Mouse (Mus musculus) kidney, postnatal 36 days (tissue): ENCODE results near the gene Gdap2.

Source experiments
- DNase-seq, 2 experiments: peaks; one replicate each; pipeline ENCODE4 v3.0.0; 2021 to 2022; ENCODE audit warnings: mixed read lengths in 2 of 2

Gdap2 gene

GRCm38 (mm10) chr3:100162315-100163105, at the start of gene Gdap2, which contains the start of gene Wdr3:
Gene Gdap2, plus strand, starts transcription at chr3:100162381.
Gene Wdr3, minus strand, starts transcription at chr3:100162407.
- peak; percentile 96 to 97 for DNase-seq

- no peak for DNase-seq
Observed at GRCm38 (mm10) chr3:100118681-100119080, 43.5 kb upstream of the Gdap2 start.

- DNase-seq: no peak
Observed at GRCm38 (mm10) chr3:100121961-100122360, 40.2 kb upstream of the Gdap2 start.

- no peak for DNase-seq
Observed at GRCm38 (mm10) chr3:100122445-100122844, 39.7 kb upstream of the Gdap2 start.

GRCm38 (mm10) chr3:100160682-100161445, 1.3 kb upstream of the Gdap2 start:
- DNase-seq: no peak

- DNase-seq: no peak
Observed at GRCm38 (mm10) chr3:100161665-100162314, 391 bp upstream of the Gdap2 start.

GRCm38 (mm10) chr3:100163556-100163955, 1.4 kb downstream of the Gdap2 start:
- no peak for DNase-seq

- no peak for DNase-seq
Observed at GRCm38 (mm10) chr3:100164991-100165390, 2.8 kb downstream of the Gdap2 start.

- no peak for DNase-seq
Observed at GRCm38 (mm10) chr3:100176031-100176430, 13.8 kb downstream of the Gdap2 start.

- DNase-seq: no peak
Observed at GRCm38 (mm10) chr3:100180471-100180870, 18.3 kb downstream of the Gdap2 start.

- peak; percentile 64 to 77 for DNase-seq
Observed at GRCm38 (mm10) chr3:100189444-100189843, 27.3 kb downstream of the Gdap2 start.

- no peak for DNase-seq
Observed at GRCm38 (mm10) chr3:100189861-100190260, 27.7 kb downstream of the Gdap2 start.

GRCm38 (mm10) chr3:100194210-100194609, 32.0 kb downstream of the Gdap2 start:
- peak; percentile 8 to 36 for DNase-seq

- DNase-seq: no peak
Observed at GRCm38 (mm10) chr3:100201554-100201953, 39.4 kb downstream of the Gdap2 start.

GRCm38 (mm10) chr3:100206973-100207372, 44.8 kb downstream of the Gdap2 start:
- DNase-seq: no peak

GRCm38 (mm10) chr3:100215469-100215868, 53.3 kb downstream of the Gdap2 start:
- no peak for DNase-seq

GRCm38 (mm10) chr3:100225326-100225959, 63.3 kb downstream of the Gdap2 start:
- peak; percentile 30 to 49 for DNase-seq

- DNase-seq: no peak
Observed at GRCm38 (mm10) chr3:100227509-100227908, 65.3 kb downstream of the Gdap2 start.

- DNase-seq: peak; percentile 42 to 55
Observed at GRCm38 (mm10) chr3:100228981-100229380, 66.8 kb downstream of the Gdap2 start.

- DNase-seq: no peak
Observed at GRCm38 (mm10) chr3:100236725-100237436, 74.7 kb downstream of the Gdap2 start.

GRCm38 (mm10) chr3:100242230-100242629, 80.0 kb downstream of the Gdap2 start:
- DNase-seq: no peak

GRCm38 (mm10) chr3:100246286-100246825, 84.2 kb downstream of the Gdap2 start:
- DNase-seq: no peak
